Mouse (Mus musculus): ENCODE measurements around the gene Usp2. TPM values are rescaled to one million over a fixed set of nuclear protein-coding genes. Genes with fewer than 3 reads are reported as not detected.
A peak's percentile ranks its signal among the peaks of the same experiment; 100 is the strongest.

Gene Usp2
- total RNA-seq, 2 experiments from 2014 or later, result 72.6 to 79.0 TPM

GRCm38 (mm10) chr9:44125026-44125425 is 58.2 kb downstream of the Usp2 start:
- DNase-seq, result no peak

DNA sequence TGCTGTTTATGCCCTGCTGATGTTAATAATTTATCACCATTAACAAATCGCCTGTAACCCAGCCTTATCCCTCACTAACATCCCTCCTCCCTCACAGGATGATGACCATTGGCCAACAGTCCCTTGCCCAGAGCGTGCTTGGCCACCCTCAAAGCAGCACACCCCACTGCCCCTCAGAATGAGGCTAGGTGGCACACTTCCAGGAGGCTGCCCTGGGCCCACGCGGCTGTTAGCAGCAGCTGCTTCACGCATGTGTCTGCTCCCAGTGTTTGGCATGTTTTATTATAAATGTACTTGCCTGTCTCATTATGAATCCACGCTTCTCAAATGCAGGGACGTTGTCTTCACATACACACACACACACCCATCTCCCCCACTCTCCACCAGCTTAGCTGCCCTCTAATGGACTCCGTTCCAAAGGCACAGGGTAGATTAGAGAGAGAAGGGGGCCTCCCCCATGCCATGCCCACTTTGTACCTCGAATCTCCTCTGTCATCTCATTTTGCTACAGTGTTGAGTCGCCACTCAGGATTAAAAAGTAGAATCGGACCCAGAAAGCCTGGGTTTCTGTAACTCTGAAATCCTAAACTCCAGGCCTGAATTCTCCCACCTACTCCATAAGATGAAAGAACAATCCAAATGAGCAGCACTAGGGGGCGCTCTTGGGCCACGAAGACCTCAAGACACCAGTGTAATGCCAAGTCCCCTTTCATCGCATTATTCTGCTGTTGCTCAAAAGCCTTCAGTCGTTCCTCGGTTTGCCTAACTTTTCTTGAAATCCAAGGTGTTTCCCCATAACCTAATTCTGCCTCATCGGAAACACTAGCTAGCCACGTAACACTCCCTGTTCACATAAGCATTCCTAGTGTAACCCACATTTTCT is 59.0 kb downstream of the Usp2 start:
- peak; percentile 92 for DNase-seq

GRCm38 (mm10) chr9:44126746-44127145 is 59.9 kb downstream of the Usp2 start:
- no peak for DNase-seq

GRCm38 (mm10) chr9:44127351-44127801 is 60.6 kb downstream of the Usp2 start:
- no peak for DNase-seq

DNA sequence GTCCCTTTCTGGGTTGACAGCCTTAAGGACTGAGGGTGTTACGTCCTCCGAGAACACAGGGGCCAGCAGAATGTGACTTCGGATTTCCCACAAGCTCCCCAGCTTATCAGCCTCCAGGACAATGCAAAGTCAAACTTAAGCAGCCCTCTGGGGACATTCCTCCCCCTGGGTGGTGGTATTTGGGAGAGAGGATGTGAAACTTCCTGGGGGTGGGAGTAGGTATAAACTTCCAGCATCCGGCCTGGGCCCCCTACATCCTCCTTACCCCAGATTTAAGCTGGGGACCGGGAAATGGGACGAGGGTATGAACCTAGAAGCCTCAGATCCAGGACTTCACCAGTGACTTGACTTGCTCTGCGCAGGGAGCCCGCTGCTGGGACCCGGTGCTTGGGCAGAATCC is 62.8 kb downstream of the Usp2 start:
- DNase-seq, result peak; percentile 52

- peak; percentile 85 for DNase-seq
Measured at GRCm38 (mm10) chr9:44130034-44130433, 63.2 kb downstream of the Usp2 start.

GRCm38 (mm10) chr9:44130581-44131275 is 63.9 kb downstream of the Usp2 start:
- peak; percentile 76 for DNase-seq

GRCm38 (mm10) chr9:44131276-44131590 is 64.4 kb downstream of the Usp2 start:
- DNase-seq, result no peak

- DNase-seq, result no peak
Measured at GRCm38 (mm10) chr9:44132200-44132599, 65.4 kb downstream of the Usp2 start.

GRCm38 (mm10) chr9:44133287-44133686 is 66.5 kb downstream of the Usp2 start:
- no peak for DNase-seq

DNA sequence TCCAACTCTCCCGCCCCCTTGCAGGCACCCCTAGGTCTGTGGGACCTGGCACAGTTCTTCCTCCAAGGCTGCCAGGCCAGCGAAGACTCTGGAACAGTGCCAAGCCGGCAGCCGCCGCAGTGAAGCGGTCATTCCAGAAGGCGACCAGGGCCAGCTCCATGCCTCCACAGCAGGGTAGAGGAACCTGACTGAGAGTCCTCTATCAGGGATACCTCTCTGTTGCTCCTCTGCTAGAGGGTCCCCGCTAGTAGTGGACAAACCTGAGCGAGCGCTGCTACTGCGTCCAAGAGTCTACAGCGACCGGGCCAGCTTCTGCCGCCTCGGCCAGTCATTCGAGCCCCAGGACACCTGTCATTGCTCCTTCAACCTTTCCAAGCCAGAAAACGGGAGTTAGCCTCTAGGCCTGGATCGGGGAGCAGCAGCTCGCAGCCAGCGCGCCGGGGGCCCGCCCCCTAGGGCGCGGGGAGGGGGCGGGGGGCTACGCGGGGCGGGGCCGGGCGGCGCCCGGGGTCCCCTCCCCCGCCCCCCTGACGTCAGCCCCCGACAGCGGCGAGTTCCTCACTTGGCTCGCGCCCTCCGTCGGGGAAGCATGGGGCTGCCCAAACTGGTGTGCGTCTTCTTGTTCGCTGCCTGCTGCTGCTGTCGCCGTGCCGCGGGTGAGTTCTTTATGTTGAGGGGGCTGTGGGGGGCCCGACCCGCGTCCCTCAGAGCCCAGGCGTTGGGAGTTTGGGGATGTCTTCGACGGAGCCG is 67.5 kb downstream of the Usp2 start, which contains the start of gene Mcam:
Mcam (plus strand) TSS at position 369 of the 750 bp plus-strand sequence.
- DNase-seq, result peak; percentile 85

- DNase-seq, result peak; percentile 84
Measured at GRCm38 (mm10) chr9:44134851-44135730, 68.3 kb downstream of the Usp2 start.

DNA sequence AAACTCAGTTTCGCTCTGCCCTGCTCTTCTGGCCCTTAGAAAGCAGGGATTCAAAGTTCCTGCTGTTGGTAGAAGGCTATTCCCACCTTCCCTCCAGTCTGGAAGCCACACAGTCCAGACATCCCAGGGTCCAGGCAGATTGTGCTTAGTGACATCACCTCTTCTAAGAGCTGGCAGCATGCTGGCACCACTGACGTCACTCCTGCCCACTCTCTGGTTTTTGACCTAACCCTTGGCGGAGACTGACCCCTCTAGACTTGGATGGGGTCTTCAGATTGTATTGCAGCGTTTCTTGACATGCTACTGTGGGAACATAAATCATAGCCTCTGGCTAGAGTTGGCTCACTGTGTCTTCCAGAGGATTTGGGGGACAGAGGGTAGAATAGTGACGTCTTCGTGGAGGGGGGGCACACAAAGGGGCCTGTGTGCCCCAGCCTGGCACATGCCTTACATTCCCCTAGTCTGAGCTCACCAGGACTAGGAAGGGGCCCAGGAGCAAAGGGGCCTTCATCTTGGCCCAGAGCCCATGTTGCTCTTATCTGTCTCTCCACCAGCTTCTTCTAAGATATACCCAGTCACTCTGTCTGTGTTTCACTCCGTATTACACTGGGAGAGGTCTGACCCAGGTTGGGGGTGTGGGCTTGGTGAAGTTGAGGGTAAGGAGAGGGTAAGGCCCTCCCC is 69.0 kb downstream of the Usp2 start:
- peak; percentile 48 for DNase-seq

DNA sequence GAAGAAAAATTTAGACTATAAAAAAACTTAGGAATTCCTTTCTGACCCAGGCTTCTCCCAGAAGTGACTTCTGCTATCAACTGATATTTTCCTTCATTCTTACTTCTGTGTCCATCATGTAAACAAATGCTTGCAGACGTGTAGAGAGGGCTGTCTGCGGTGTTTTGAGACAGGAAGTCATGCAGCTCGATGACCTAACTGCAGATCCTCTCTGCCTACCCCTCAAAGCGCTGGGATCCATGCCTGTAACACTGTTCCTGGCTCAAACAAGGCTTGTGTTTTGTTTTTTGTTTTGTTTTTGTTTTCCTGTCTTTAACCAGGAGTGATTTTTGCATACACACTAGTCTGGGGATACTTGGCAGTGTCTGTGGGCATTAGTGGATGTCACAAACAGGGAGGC is 71.0 kb downstream of the Usp2 start:
- DNase-seq, result no peak

- DNase-seq, result no peak
Measured at GRCm38 (mm10) chr9:44141951-44142350, 75.1 kb downstream of the Usp2 start.

GRCm38 (mm10) chr9:44143421-44143820 is 76.6 kb downstream of the Usp2 start:
- DNase-seq, result no peak

DNA sequence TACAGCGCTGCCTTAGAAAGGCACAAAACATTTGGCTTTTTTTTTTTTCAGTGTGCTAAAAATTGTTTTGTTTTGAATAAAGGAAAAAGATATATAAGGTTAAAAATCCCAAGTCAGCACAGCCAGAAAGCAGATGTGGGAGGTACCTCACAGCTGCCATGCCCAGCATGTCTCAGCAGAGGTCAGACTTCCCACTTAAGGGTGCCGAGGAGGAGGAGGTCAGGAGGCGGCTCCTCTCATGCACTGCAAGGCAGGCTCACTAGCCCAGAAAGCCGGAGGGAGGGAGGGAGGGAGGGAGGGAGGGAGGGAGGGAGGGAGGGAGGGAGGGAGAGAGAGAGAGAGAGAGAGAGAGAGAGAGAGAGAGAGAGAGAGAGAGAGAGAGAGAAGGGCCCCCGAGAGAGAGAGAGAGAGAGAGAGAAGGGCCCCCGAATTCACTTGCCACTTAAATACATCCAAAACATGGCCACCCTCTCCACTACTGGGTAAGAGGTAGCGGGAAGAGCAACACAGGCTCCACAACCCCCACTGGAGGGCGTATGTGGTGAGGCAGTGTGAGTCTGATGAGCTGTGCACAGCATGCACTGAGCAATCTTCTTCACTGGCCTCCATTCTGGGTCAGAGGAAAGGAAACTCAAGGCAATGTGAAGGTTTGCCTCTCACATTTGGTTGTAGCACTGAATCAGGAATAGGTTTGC is 77.3 kb downstream of the Usp2 start:
- peak; percentile 55 for DNase-seq

DNA sequence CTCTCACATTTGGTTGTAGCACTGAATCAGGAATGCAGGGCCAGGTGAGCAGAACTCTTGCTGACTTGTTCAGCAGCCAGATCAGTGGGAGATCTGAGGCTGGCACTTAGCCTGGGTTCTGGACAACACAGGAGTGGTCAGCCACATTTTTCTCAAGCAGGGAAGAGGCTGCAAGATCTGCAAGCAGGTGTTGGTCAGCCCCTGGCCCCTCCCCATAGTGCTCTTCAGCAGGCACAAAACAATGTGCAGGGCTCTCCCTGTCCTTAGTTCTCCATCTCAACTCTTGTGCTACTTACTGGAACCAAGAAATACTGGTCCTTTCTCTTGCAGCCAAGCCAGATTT is 77.9 kb downstream of the Usp2 start:
- no peak for DNase-seq

Measured in heart, postnatal 4 days (tissue).